Mouse (Mus musculus): ENCODE measurements around the gene Has3.

DNA sequence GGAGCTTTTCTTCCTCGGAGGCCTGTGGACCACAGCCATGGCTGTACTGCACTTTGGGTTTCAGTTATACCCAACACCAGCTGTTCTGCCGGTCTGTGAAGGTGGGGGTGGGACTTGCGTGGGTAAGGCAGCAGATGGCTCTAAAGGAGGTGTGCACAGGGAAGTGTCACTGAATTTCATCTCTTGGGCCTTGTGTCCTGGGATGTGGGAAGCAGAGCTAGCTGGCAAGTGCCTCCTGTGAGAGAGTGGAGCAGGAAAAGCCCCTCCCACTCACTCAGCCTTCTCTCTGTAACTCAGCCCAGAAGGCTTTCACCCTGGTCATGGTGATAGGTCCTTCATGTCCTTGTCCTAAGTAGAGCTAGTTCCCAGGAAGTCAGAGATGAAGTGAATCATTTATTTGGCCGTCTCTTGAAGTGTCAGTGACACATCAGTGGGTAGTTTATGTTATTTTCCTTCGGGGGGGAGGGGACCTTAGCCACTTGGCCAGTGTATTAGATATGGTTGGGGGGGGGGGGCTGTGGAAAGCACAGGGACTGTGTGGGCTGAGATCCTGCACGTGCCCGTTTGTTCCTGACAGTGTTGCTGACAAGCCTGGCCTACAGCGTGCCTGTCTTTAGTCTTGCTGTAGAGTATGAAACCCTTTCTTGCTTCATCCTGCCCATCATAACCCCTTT, 49.8 kb downstream of the Has3 start:
- TF ChIP-seq CTCF (IDR thresholded peaks at IDR 0.05; ENCODE audit: low read depth) (no peak), EP300 (IDR thresholded peaks at IDR 0.05; ENCODE audit: low read depth) (no peak)
